Mouse (Mus musculus) CD4-positive helper T cell, adult 2 months (primary cell): ENCODE data around the gene Dhrs7b.

ENCODE experiments used
- DNase-seq: peaks from one replicate; pipeline ENCODE4 v3.0.0-alpha.2; 2012; ENCODE audit warnings: low read depth, missing footprints, low spot score

Gene Dhrs7b

GRCm38 (mm10) chr11:60895915-60896314 lies 65.5 kb downstream of the Dhrs7b start:
- no peak for DNase-seq

GRCm38 (mm10) chr11:60902001-60902400 lies 71.6 kb downstream of the Dhrs7b start:
- DNase-seq = no peak

GRCm38 (mm10) chr11:60902486-60902885 lies 72.1 kb downstream of the Dhrs7b start:
- no peak for DNase-seq

GRCm38 (mm10) chr11:60903661-60904061 lies 73.2 kb downstream of the Dhrs7b start:
- no peak for DNase-seq

- DNase-seq = no peak
These were observed 75.1 kb downstream of the Dhrs7b start for GRCm38 (mm10) chr11:60905407-60906120.

GRCm38 (mm10) chr11:60906449-60906848 lies 76.0 kb downstream of the Dhrs7b start:
- DNase-seq = no peak

- no peak for DNase-seq
These were observed 77.6 kb downstream of the Dhrs7b start for GRCm38 (mm10) chr11:60908073-60908472.

DNA sequence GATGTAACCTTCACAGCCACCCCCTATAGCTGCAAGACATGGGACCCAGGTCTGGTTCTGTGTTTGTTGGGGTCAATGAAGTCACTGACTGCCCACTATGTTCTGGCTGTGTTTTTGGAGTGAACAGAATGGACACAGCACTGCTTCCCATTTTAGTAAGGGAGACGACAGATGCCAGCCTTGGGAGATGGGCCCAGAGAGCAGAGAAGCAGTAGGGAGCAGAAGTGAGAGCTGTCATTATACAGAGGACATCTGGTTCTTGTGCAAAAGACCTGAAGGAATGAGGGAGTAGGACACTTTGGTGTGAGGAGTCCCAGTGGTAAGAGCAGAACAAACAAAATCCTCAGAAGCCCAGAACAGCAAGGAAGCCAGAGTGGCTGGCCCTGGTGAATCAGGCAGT lies 79.2 kb downstream of the Dhrs7b start:
- DNase-seq = no peak
